Mouse (Mus musculus) forebrain, embryonic 10.5 days (tissue): Measurements from ENCODE around the gene Syce3. TPM values are rescaled to one million over a fixed set of nuclear protein-coding genes. Genes with fewer than 3 reads are reported as not detected.
A peak's percentile ranks its signal among the peaks of the same experiment; 100 is the strongest.

Experiments
- DNase-seq: peaks from one replicate; pipeline ENCODE4 v3.0.0-alpha.2; 2017; ENCODE audit warnings: low spot score; ENCODE audit errors: extremely low spot score
- H3K27ac ChIP-seq: fragments of 300-500 bp; sonication (generic); 2 replicates; pipeline ENCODE4 v1.5.1; 2016; ENCODE audit warnings: mild to moderate bottlenecking
- H3K27me3 ChIP-seq: fragments of 300-500 bp; sonication (generic); 2 replicates; pipeline ENCODE4 v1.6.1; 2016; ENCODE audit warnings: mild to moderate bottlenecking; ENCODE audit not compliant: poor library complexity, severe bottlenecking
- H3K36me3 ChIP-seq: fragments of 300-500 bp; sonication (generic); replicated peaks from 2 replicates; pipeline ENCODE4 v1.6.1; 2016; ENCODE audit warnings: mild to moderate bottlenecking, moderate library complexity
- H3K4me1 ChIP-seq: fragments of 300-500 bp; sonication (generic); 2 replicates; pipeline ENCODE4 v1.6.1; 2016
- H3K4me3 ChIP-seq: fragments of 300-500 bp; sonication (generic); 2 replicates; pipeline ENCODE4 v1.5.1; 2016; ENCODE audit warnings: mild to moderate bottlenecking, moderate library complexity
- H3K9me3 ChIP-seq: fragments of 300-500 bp; sonication (generic); 2 replicates; pipeline ENCODE4 v1.6.1; 2016; ENCODE audit warnings: mild to moderate bottlenecking, moderate library complexity
- WGBS: fragments of 180-500 bp; shearing (Covaris S2); methylation state at CpG from one replicate; pipeline ENCODE4 v1.1.7; 2016; 5-methylcytosine and 5-hydroxymethylcytosine counted together
- polyA plus RNA-seq: library from polyadenylated mRNA; unstranded; fragments of >200 nt; fragmentation: Nextera tagmentation; extraction: Ambion mirVana; gene quantifications from 2 replicates; pipeline ENCODE4 v1.2.1, GENCODE M21; 2016

Syce3 gene
- polyA plus RNA-seq, 1 experiment from 2014 or later = not detected

GRCm38 (mm10) chr15:89376957-89377356, 33.3 kb downstream of the Syce3 start, which contains the start of gene Tymp:
Gene Tymp (minus strand): TSS chr15:89377039.
- Histone ChIP-seq H3K4me1 (peaks cover 59% of the 10 kb centered on the region), H3K27ac (no peak within 1 kb of the TSS), H3K4me3 (peak within 1 kb of the TSS; percentile 18; the same call in 1 of the 2 replicates), H3K27me3 (peaks cover 74% of the 10 kb centered on the region), H3K36me3 (peaks cover 12% of the 10 kb centered on the region), H3K9me3 (no peaks in the 10 kb centered on the region)
- WGBS = 13% methylated on average over 16 of the region's 16 CpGs
- DNase-seq = no peak

GRCm38 (mm10) chr15:89376040-89376439, 34.3 kb downstream of the Syce3 start:
- peaks cover 66% of the 10 kb centered on the region for H3K27me3 ChIP-seq
- 81% methylated on average over 7 of the region's 7 CpGs for WGBS
- H3K4me1 ChIP-seq = peaks cover 61% of the 10 kb centered on the region
- peaks cover 21% of the 10 kb centered on the region for H3K36me3 ChIP-seq
- H3K9me3 ChIP-seq = no peaks in the 10 kb centered on the region
- DNase-seq = no peak
- H3K4me3 ChIP-seq = no peak overlapping the region
- no peak overlapping the region for H3K27ac ChIP-seq

- Histone ChIP-seq H3K4me1 (peaks cover 61% of the 10 kb centered on the region), H3K27ac (peak overlapping the region; percentile 95; the same call in 1 of the 2 replicates), H3K4me3 (0 out of 2 replicates have a peak overlapping the region, but pooled peaks have one; percentile 74), H3K36me3 (peaks cover 32% of the 10 kb centered on the region), H3K9me3 (no peaks in the 10 kb centered on the region), H3K27me3 (peaks cover 55% of the 10 kb centered on the region)
- DNase-seq = no peak
- WGBS = 91% methylated on average over 17 of the region's 17 CpGs
Observed at GRCm38 (mm10) chr15:89374801-89375534, 35.3 kb downstream of the Syce3 start.

- H3K27ac ChIP-seq = peak overlapping the region; percentile 95
Observed at GRCm38 (mm10) chr15:89374340-89374739, 36.0 kb downstream of the Syce3 start.

DNA sequence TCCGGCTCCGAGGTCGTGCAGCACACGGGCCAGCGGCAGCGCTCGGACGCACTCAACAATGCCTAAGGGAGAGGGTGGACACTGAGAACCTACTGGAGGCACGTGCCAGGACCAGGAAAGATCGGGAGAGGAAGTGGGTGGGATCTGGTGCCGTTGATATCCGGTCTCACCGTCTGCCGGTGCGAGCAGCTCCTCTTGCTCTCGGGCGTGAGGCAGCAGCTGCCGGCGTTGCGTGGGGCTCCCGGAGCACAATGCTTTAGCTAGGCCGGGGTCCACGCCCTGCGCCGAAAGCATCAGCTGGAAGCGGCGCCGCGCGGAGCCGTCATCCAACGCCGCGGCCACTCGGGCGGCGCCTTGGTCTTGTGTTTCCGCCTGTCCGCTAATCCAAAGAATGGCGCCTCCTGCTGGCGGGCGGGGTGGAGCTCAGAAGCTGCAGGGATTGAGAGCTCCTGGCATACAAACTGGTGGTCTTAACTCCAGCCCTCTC, 36.5 kb downstream of the Syce3 start, which contains the start of gene Sco2:
Sco2 (minus strand) TSS at position 85 of the 487 bp plus-strand sequence.
- Histone ChIP-seq H3K36me3 (peaks cover 44% of the 10 kb centered on the region), H3K4me1 (peaks cover 53% of the 10 kb centered on the region), H3K4me3 (peak within 1 kb of the TSS; percentile 74), H3K9me3 (no peaks in the 10 kb centered on the region), H3K27ac (peak within 1 kb of the TSS; percentile 95), H3K27me3 (peaks cover 44% of the 10 kb centered on the region)
- peak; percentile 97 for DNase-seq
- under 1% methylated on average over 42 of the region's 42 CpGs for WGBS

More at GRCm38 (mm10) chr15:89374340-89374739, 36.0 kb downstream of the Syce3 start:
- peak overlapping the region; percentile 74 for H3K4me3 ChIP-seq
- peaks cover 38% of the 10 kb centered on the region for H3K36me3 ChIP-seq
- no peaks in the 10 kb centered on the region for H3K9me3 ChIP-seq
- H3K27me3 ChIP-seq = peaks cover 49% of the 10 kb centered on the region
- WGBS = 49% methylated on average over 9 of the region's 9 CpGs
- peaks cover 58% of the 10 kb centered on the region for H3K4me1 ChIP-seq
- DNase-seq = no peak

- H3K36me3 ChIP-seq = peaks cover 50% of the 10 kb centered on the region
- H3K9me3 ChIP-seq = no peaks in the 10 kb centered on the region
- H3K27me3 ChIP-seq = peaks cover 38% of the 10 kb centered on the region
- DNase-seq = peak; percentile 72
- H3K4me3 ChIP-seq = peak overlapping the region; percentile 74
- WGBS = 3% methylated on average over 35 of the region's 35 CpGs
- peaks cover 46% of the 10 kb centered on the region for H3K4me1 ChIP-seq
- peak overlapping the region; percentile 95 for H3K27ac ChIP-seq
Observed at GRCm38 (mm10) chr15:89373027-89373761, 37.1 kb downstream of the Syce3 start.

DNA sequence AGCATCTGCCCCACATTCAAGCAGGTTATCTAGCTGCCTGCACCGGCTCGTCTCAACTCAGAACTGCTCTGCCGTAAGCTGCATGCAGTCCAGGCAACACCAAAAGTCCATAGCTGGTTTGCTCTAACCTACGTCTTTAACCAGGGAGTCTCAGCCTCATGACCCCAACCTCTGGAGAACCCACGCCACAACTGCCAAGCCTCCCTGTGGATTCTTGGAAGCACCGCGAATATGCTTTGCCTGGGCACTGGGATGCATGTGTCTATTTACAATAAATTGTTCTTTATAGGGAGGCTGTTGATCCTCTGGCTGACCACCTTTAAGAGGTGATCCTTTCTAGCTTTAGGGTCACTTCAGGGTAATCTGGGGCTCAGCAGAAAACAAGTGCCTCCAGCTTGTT, 37.8 kb downstream of the Syce3 start:
- no peak for DNase-seq
- 0 out of 2 replicates have a peak overlapping the region, but pooled peaks have one; percentile 95 for H3K27ac ChIP-seq
- WGBS = 89% methylated on average over 7 of the region's 7 CpGs
- H3K36me3 ChIP-seq = peaks cover 56% of the 10 kb centered on the region
- H3K27me3 ChIP-seq = peaks cover 31% of the 10 kb centered on the region
- H3K9me3 ChIP-seq = no peaks in the 10 kb centered on the region
- H3K4me1 ChIP-seq = peaks cover 40% of the 10 kb centered on the region
- H3K4me3 ChIP-seq = peak overlapping the region; percentile 74

GRCm38 (mm10) chr15:89372068-89372467, 38.2 kb downstream of the Syce3 start:
- no peaks in the 10 kb centered on the region for H3K9me3 ChIP-seq
- peaks cover 26% of the 10 kb centered on the region for H3K27me3 ChIP-seq
- H3K4me1 ChIP-seq = peaks cover 35% of the 10 kb centered on the region
- no peak overlapping the region for H3K27ac ChIP-seq
- 89% methylated on average over 13 of the region's 13 CpGs for WGBS
- H3K4me3 ChIP-seq = peak overlapping the region; percentile 74; the same call in 1 of the 2 replicates
- H3K36me3 ChIP-seq = peaks cover 61% of the 10 kb centered on the region
- DNase-seq = no peak

- Histone ChIP-seq H3K27me3 (no peaks in the 10 kb centered on the region), H3K9me3 (no peaks in the 10 kb centered on the region), H3K27ac (no peak overlapping the region), H3K4me3 (no peak overlapping the region), H3K36me3 (peaks cover 100% of the 10 kb centered on the region), H3K4me1 (no peaks in the 10 kb centered on the region)
- 89% methylated on average over 4 of the region's 4 CpGs for WGBS
- no peak for DNase-seq
Observed at GRCm38 (mm10) chr15:89365141-89365551, 45.2 kb downstream of the Syce3 start.

DNA sequence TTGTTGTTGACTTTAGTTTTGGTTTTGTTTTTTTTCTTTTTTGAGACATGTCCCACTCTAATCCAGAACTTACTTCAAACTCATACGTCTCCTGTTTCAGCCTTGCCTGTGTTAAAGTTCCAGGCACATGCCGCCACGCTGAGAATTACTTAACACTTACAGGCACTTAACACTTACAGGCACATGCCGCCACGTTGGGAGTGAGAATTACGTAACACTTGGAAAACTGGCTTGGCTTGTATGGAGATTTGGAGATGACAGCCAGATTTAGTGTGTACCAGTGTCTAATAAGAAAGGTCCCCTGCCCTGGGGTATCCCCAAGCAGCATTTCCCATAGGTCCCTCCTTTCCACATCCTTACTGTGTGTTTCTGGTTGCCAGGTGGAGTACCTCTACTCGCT, 47.3 kb downstream of the Syce3 start:
- DNase-seq = no peak
- peaks cover 99% of the 10 kb centered on the region for H3K36me3 ChIP-seq
- 96% methylated on average over 7 of the region's 7 CpGs for WGBS

DNA sequence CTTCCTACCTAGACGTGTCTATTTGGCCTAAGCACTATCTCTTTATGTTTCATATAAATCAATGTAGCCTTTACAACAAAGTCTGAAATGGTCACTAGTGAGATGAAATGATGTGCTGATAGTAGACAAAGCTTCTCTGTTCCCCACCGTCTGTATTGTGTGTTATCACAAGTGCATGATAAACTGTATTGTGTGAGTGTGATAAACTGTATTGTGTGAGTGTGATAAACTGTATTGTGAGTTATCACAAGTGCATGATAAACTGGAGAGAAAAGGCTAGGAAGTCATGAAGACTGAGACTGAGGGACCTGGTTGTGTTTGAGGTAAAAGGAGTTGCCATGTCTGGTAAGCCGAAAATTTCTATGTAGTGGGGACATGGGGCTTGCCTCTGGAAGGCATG, 51.5 kb downstream of the Syce3 start:
- no peak overlapping the region for H3K27ac ChIP-seq
- no peaks in the 10 kb centered on the region for H3K27me3 ChIP-seq
- peaks cover 64% of the 10 kb centered on the region for H3K36me3 ChIP-seq
- no peak overlapping the region for H3K4me3 ChIP-seq
- DNase-seq = no peak
- H3K4me1 ChIP-seq = peaks cover 33% of the 10 kb centered on the region
- WGBS = 88% methylated on average over 3 of the region's 3 CpGs
- no peaks in the 10 kb centered on the region for H3K9me3 ChIP-seq

More for the DNA sequence above, 47.3 kb downstream of the Syce3 start:
- H3K4me3 ChIP-seq = no peak overlapping the region
- H3K4me1 ChIP-seq = peaks cover 4% of the 10 kb centered on the region; the same call in 1 of the 2 replicates
- H3K9me3 ChIP-seq = no peaks in the 10 kb centered on the region
- H3K27me3 ChIP-seq = no peaks in the 10 kb centered on the region
- no peak overlapping the region for H3K27ac ChIP-seq

DNA sequence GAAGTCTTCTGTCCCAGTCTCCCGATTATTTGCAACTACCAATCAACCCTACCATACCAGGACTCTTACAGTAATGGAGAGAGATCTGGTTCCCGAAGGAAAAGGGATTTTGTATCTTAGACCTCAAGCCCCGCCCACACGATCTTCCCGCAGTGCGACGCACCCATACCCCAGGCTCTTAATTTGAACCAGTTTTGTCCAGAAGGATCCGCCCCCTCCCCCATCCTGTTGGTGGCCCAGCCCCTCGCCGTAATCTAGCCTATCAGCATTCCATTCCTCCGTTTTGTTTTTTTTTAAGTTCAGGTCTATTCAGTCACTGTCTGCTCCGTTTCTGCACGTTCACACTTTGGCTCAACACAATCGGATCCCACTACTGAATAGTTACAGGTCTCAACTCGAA, 53.9 kb downstream of the Syce3 start:
- peaks cover 35% of the 10 kb centered on the region for H3K4me1 ChIP-seq
- under 1% methylated on average over 15 of the region's 15 CpGs for WGBS
- no peaks in the 10 kb centered on the region for H3K27me3 ChIP-seq
- peaks cover 64% of the 10 kb centered on the region for H3K36me3 ChIP-seq
- H3K27ac ChIP-seq = peak overlapping the region; percentile 95
- H3K4me3 ChIP-seq = peak overlapping the region; percentile 69
- DNase-seq = peak; percentile 87
- H3K9me3 ChIP-seq = no peaks in the 10 kb centered on the region
